In genomic region chr17:83166195-83166594, GRCm38 (mm10) we compare ENCODE assay signal across 17 mouse cellular contexts. TPM values are rescaled to one million over a fixed set of nuclear protein-coding genes. Genes with fewer than 3 reads are reported as not detected.
DNase-seq lines count a peak whose midpoint lies in the region; ATAC-seq and TF ChIP-seq lines count a peak whose summit lies in the region.
"Had no signal": no experiment of that assay in that cellular context is flagged by ENCODE, and none has a peak within 500 bp of the region (broad histone marks: within the 10 kb centered on the region; RNA-seq: fewer than 3 reads in every experiment).

No protein-coding gene starts in this region.

- no peak overlapping the region for H3K9ac ChIP-seq in lung, embryonic 14.5 days
- no peak overlapping the region for H3K9ac ChIP-seq in intestine, postnatal 0 days (ENCODE audit: low read depth, low read length)
- H3K9ac ChIP-seq in hindbrain, postnatal 0 days (replicated peaks; ENCODE audit: low read length) = no peak overlapping the region
- H3K9ac ChIP-seq: embryonic facial prominence, embryonic 15.5 days; liver, embryonic 13.5 days; midbrain, embryonic 13.5 days had no signal

- no peak overlapping the region for H3K27ac ChIP-seq in lung, embryonic 14.5 days (ENCODE audit: low read depth)
- no peak overlapping the region for H3K27ac ChIP-seq in intestine, postnatal 0 days (ENCODE audit: low read depth, low read length)
- no peak overlapping the region for H3K27ac ChIP-seq in hindbrain, postnatal 0 days
- H3K27ac ChIP-seq: embryonic facial prominence, embryonic 15.5 days; liver, embryonic 13.5 days; midbrain, embryonic 13.5 days had no signal

- no peak overlapping the region for H3K4me2 ChIP-seq in lung, embryonic 14.5 days
- 0 out of 2 replicates have a peak overlapping the region, but pooled peaks have one; percentile 9 for H3K4me2 ChIP-seq in intestine, postnatal 0 days (replicated peaks; ENCODE audit: low read depth)
- no peak overlapping the region for H3K4me2 ChIP-seq in hindbrain, postnatal 0 days (ENCODE audit: low read depth, low read length)
- H3K4me2 ChIP-seq: embryonic facial prominence, embryonic 15.5 days; liver, embryonic 13.5 days; midbrain, embryonic 13.5 days had no signal

- H3K4me3 ChIP-seq in lung, embryonic 14.5 days (ENCODE audit: low read depth, low read length) = no peak overlapping the region
- H3K4me3 ChIP-seq in lung, adult 2 months (replicated peaks; ENCODE audit: extremely low read depth, low read depth, low read length) = no peak overlapping the region
- no peak overlapping the region for H3K4me3 ChIP-seq in intestine, postnatal 0 days (ENCODE audit: low read depth, low read length)
- H3K4me3 ChIP-seq in hindbrain, postnatal 0 days (ENCODE audit: low read length) = no peak overlapping the region
- H3K4me3 ChIP-seq: embryonic facial prominence, embryonic 15.5 days; liver, embryonic 13.5 days; midbrain, embryonic 13.5 days; myocyte had no signal

- H3K36me3 ChIP-seq in lung, embryonic 14.5 days (ENCODE audit: insufficient read depth) = no peaks in the 10 kb centered on the region
- H3K36me3 ChIP-seq in intestine, postnatal 0 days (ENCODE audit: control insufficient read depth, insufficient read depth) = no peaks in the 10 kb centered on the region
- no peaks in the 10 kb centered on the region for H3K36me3 ChIP-seq in hindbrain, postnatal 0 days (ENCODE audit: insufficient read depth, low read length)
- H3K36me3 ChIP-seq: embryonic facial prominence, embryonic 15.5 days; liver, embryonic 13.5 days; midbrain, embryonic 13.5 days had no signal

- TF ChIP-seq POLR2A in lung, adult 2 months (IDR thresholded peaks at IDR 0.05; ENCODE audit: borderline replicate concordance, extremely low read depth, low read depth, low read length) = no peak

- WGBS in lung, embryonic 14.5 days = 64% methylated on average over 5 of the region's 5 CpGs
- WGBS in lung, adult 2 months = 73% methylated on average over 5 of the region's 5 CpGs
- 77% methylated on average over 5 of the region's 5 CpGs for WGBS in intestine, postnatal 0 days
- 76% methylated on average over 5 of the region's 5 CpGs for WGBS in hindbrain, postnatal 0 days

- no peaks in the 10 kb centered on the region for H3K9me3 ChIP-seq in lung, embryonic 14.5 days (ENCODE audit: low read depth, low read length)
- no peaks in the 10 kb centered on the region for H3K9me3 ChIP-seq in intestine, postnatal 0 days (ENCODE audit: control insufficient read depth)
- no peaks in the 10 kb centered on the region for H3K9me3 ChIP-seq in hindbrain, postnatal 0 days (ENCODE audit: low read length)
- H3K9me3 ChIP-seq: embryonic facial prominence, embryonic 15.5 days; liver, embryonic 13.5 days had no signal

- 0 out of 2 replicates have a peak, but pooled peaks have one; percentile 9 for ATAC-seq in lung, embryonic 14.5 days (ENCODE audit: insufficient read depth)
- no peak for ATAC-seq in intestine, postnatal 0 days
- ATAC-seq in frontal cortex, adult (ENCODE audit: low TSS enrichment) = no peak
- ATAC-seq in hindbrain, postnatal 0 days = no peak
- ATAC-seq: midbrain, embryonic 13.5 days had no signal

- peak; percentile 33 for DNase-seq in adrenal gland, postnatal 14 days
- no peak for DNase-seq in adrenal gland, postnatal 10 days
- peak; percentile 35 for DNase-seq in lung, embryonic 14.5 days
- DNase-seq in lung, adult 2 months = no peak
- peak; percentile 25 to 29 for DNase-seq in kidney, postnatal 36 days
- DNase-seq in hindbrain, postnatal 0 days (ENCODE audit: low spot score) = no peak
- DNase-seq: cerebellum, adult 2 months; gastrocnemius, postnatal 25 days; layer of hippocampus, adult 9-11 months; liver, embryonic 13.5 days; right cerebral cortex, postnatal 25 days; thymus, postnatal 4 days had no signal

- H3K4me1 ChIP-seq in lung, embryonic 14.5 days (ENCODE audit: insufficient read depth) = peaks cover 13% of the 10 kb centered on the region
- no peaks in the 10 kb centered on the region for H3K4me1 ChIP-seq in lung, adult 2 months (ENCODE audit: control insufficient read depth, insufficient read depth, low read length)
- peaks cover 6% of the 10 kb centered on the region; the same call in 1 of the 2 replicates for H3K4me1 ChIP-seq in intestine, postnatal 0 days (replicated peaks; ENCODE audit: control insufficient read depth, insufficient read depth, low read length)
- no peaks in the 10 kb centered on the region; the same call in none of the 2 replicates for H3K4me1 ChIP-seq in hindbrain, postnatal 0 days (ENCODE audit: insufficient read depth, low read length)

- no peak for TF ChIP-seq CTCF in lung, embryonic 14.5 days (IDR thresholded peaks at IDR 0.05; ENCODE audit: low read depth)
- TF ChIP-seq CTCF in lung, adult 2 months (IDR thresholded peaks at IDR 0.05; ENCODE audit: insufficient read depth, low read length) = no peak
- TF ChIP-seq CTCF in intestine, postnatal 0 days (IDR thresholded peaks at IDR 0.05; ENCODE audit: low read depth) = no peak
- TF ChIP-seq CTCF in hindbrain, postnatal 0 days (IDR thresholded peaks at IDR 0.05; ENCODE audit: low read depth) = no peak

- peaks cover 3% of the 10 kb centered on the region; the same call in 1 of the 2 replicates for H3K27me3 ChIP-seq in lung, embryonic 14.5 days (ENCODE audit: insufficient read depth, low read length)
- H3K27me3 ChIP-seq in intestine, postnatal 0 days (replicated peaks; ENCODE audit: control insufficient read depth, insufficient read depth, low read length) = no peaks in the 10 kb centered on the region
- H3K27me3 ChIP-seq in hindbrain, postnatal 0 days (ENCODE audit: insufficient read depth, low read length) = no peaks in the 10 kb centered on the region
- H3K27me3 ChIP-seq: liver, embryonic 13.5 days had no signal

RNA-seq across cellular contexts. Expression of gene Pkdcc, which starts 48.9 kb away (rescaled TPM):
- total RNA-seq in adrenal gland, postnatal 14 days (2021) = 72.7 and 84.2 TPM in 2 replicates
- 100 to 1,000 TPM in 1 of 2 experiments, 10 to 100 TPM in 1; 95.0 to 101 TPM for total RNA-seq in adrenal gland, postnatal 10 days (2021)
- 21.1 and 25.3 TPM in 2 replicates for polyA plus RNA-seq in lung, embryonic 14.5 days (2014; fragmentation: Nextera tagmentation; extraction: Ambion mirVana)
- polyA plus RNA-seq in lung, adult 2 months (2012; rRNA removed) = 33.9 and 35.0 TPM in 2 replicates
- 15.8 and 17.5 TPM in 2 replicates for polyA plus RNA-seq in intestine, postnatal 0 days (2015; fragmentation: Nextera tagmentation; extraction: Ambion mirVana)
- total RNA-seq in hindbrain, postnatal 0 days (2014; rRNA removed) = 61.0 and 65.5 TPM in 2 replicates
- polyA plus RNA-seq in hindbrain, postnatal 0 days (2015; fragmentation: Nextera tagmentation; extraction: Ambion mirVana) = 3.3 and 3.8 TPM in 2 replicates

Comparison
In these comparisons a context has a peak if more than half of its experiments do, and no peak if none do; other contexts are left out.
1. DNase-seq: peak in adrenal gland, postnatal 14 days (single experiment), lung, embryonic 14.5 days (single experiment) and kidney, postnatal 36 days (2 of 2); none in adrenal gland, postnatal 10 days (single experiment), lung, adult 2 months (single experiment) and hindbrain, postnatal 0 days (single experiment).